Mouse (Mus musculus) lung, embryonic 15.5 days (tissue): Measurements from ENCODE around the gene Fabp3. TPM values are rescaled to one million over a fixed set of nuclear protein-coding genes. Genes with fewer than 3 reads are reported as not detected.

Experiments used
- ATAC-seq: fragments of 200-750 bp; cut with Nextera tagmentation; 2 replicates; pipeline ENCODE4 v1.8.0; 2017; ENCODE audit warnings: moderate number of reproducible peaks, borderline replicate concordance; ENCODE audit not compliant: low FRiP score, low TSS enrichment; ENCODE audit errors: extremely low read depth
- H3K27ac ChIP-seq: fragments of 300-500 bp; sonication (generic); 2 replicates; pipeline ENCODE4 v1.5.1; 2015; ENCODE audit warnings: moderate library complexity, mild to moderate bottlenecking, inconsistent platforms
- H3K27me3 ChIP-seq: fragments of 300-500 bp; sonication (generic); 2 replicates; pipeline ENCODE4 v1.6.1; 2015; ENCODE audit warnings: inconsistent platforms
- H3K36me3 ChIP-seq: fragments of 300-500 bp; sonication (generic); 2 replicates; pipeline ENCODE4 v1.6.1; 2015; ENCODE audit warnings: inconsistent platforms
- H3K4me1 ChIP-seq: fragments of 300-500 bp; sonication (generic); 2 replicates; pipeline ENCODE4 v1.6.1; 2015; ENCODE audit warnings: inconsistent platforms
- H3K4me2 ChIP-seq: fragments of 300-500 bp; sonication (generic); 2 replicates; pipeline ENCODE4 v1.6.1; 2015; ENCODE audit warnings: inconsistent platforms, mild to moderate bottlenecking, moderate library complexity
- H3K4me3 ChIP-seq: fragments of 300-500 bp; sonication (generic); 2 replicates; pipeline ENCODE4 v1.5.1; 2015; ENCODE audit warnings: mild to moderate bottlenecking, inconsistent platforms
- H3K9ac ChIP-seq: fragments of 300-500 bp; sonication (generic); 2 replicates; pipeline ENCODE4 v1.6.1; 2015; ENCODE audit warnings: inconsistent platforms
- H3K9me3 ChIP-seq: fragments of 300-500 bp; sonication (generic); 2 replicates; pipeline ENCODE4 v1.6.1; 2016; ENCODE audit warnings: inconsistent platforms
- WGBS: fragments of 180-500 bp; shearing (Covaris S2); methylation state at CpG from one replicate; pipeline ENCODE4 v1.1.7; 2015; 5-methylcytosine and 5-hydroxymethylcytosine counted together
- polyA plus RNA-seq: library from polyadenylated mRNA; unstranded; fragments of >200 nt; fragmentation: Nextera tagmentation; extraction: Ambion mirVana; gene quantifications from 2 replicates; pipeline ENCODE4 v1.2.1, GENCODE M21; 2015

Gene Fabp3
- polyA plus RNA-seq, 1 experiment from 2014 or later = 51.4 TPM

- ATAC-seq = no peak
- WGBS = 24% methylated on average over 4 of the region's 4 CpGs
Observed at GRCm38 (mm10) chr4:130341691-130342090, 33.3 kb downstream of the Fabp3 start.

GRCm38 (mm10) chr4:130349666-130350065 lies 41.3 kb downstream of the Fabp3 start:
- no peak for ATAC-seq
- WGBS = 94% methylated on average over 6 of the region's 6 CpGs
- no peak overlapping the region for H3K27ac ChIP-seq
- no peak overlapping the region for H3K4me3 ChIP-seq
- no peaks in the 10 kb centered on the region for H3K9me3 ChIP-seq
- no peaks in the 10 kb centered on the region for H3K4me1 ChIP-seq
- no peak overlapping the region for H3K9ac ChIP-seq
- H3K4me2 ChIP-seq = no peak overlapping the region
- H3K36me3 ChIP-seq = peaks cover 49% of the 10 kb centered on the region
- H3K27me3 ChIP-seq = no peaks in the 10 kb centered on the region

More at GRCm38 (mm10) chr4:130341691-130342090, 33.3 kb downstream of the Fabp3 start:
- Histone ChIP-seq H3K4me2 (no peak overlapping the region), H3K4me3 (no peak overlapping the region), H3K4me1 (no peaks in the 10 kb centered on the region), H3K27ac (no peak overlapping the region), H3K9me3 (no peaks in the 10 kb centered on the region), H3K9ac (no peak overlapping the region), H3K36me3 (peaks cover 33% of the 10 kb centered on the region; the same call in 1 of the 2 replicates), H3K27me3 (no peaks in the 10 kb centered on the region)

- H3K27ac ChIP-seq = no peak overlapping the region
- WGBS = 83% methylated on average over 16 of the region's 16 CpGs
- H3K4me2 ChIP-seq = no peak overlapping the region
- H3K9me3 ChIP-seq = no peaks in the 10 kb centered on the region
- H3K4me1 ChIP-seq = no peaks in the 10 kb centered on the region
- no peaks in the 10 kb centered on the region for H3K27me3 ChIP-seq
- H3K9ac ChIP-seq = no peak overlapping the region
- H3K36me3 ChIP-seq = peaks cover 49% of the 10 kb centered on the region
- no peak for ATAC-seq
- H3K4me3 ChIP-seq = no peak overlapping the region
Observed at GRCm38 (mm10) chr4:130350690-130351422, 42.5 kb downstream of the Fabp3 start.

- Histone ChIP-seq H3K4me3 (no peak overlapping the region), H3K9me3 (no peaks in the 10 kb centered on the region), H3K36me3 (peaks cover 49% of the 10 kb centered on the region), H3K4me1 (no peaks in the 10 kb centered on the region), H3K27ac (no peak overlapping the region), H3K27me3 (no peaks in the 10 kb centered on the region), H3K9ac (no peak overlapping the region), H3K4me2 (no peak overlapping the region)
- WGBS = 81% methylated on average over 7 of the region's 7 CpGs
- no peak for ATAC-seq
Observed at GRCm38 (mm10) chr4:130352588-130352987, 44.2 kb downstream of the Fabp3 start.

GRCm38 (mm10) chr4:130357946-130358345 lies 49.6 kb downstream of the Fabp3 start:
- no peaks in the 10 kb centered on the region for H3K9me3 ChIP-seq
- H3K27me3 ChIP-seq = no peaks in the 10 kb centered on the region
- H3K4me1 ChIP-seq = peaks cover 23% of the 10 kb centered on the region
- no peak overlapping the region for H3K27ac ChIP-seq
- no peak overlapping the region for H3K4me3 ChIP-seq
- no peak for ATAC-seq
- H3K9ac ChIP-seq = no peak overlapping the region
- peaks cover 16% of the 10 kb centered on the region for H3K36me3 ChIP-seq
- H3K4me2 ChIP-seq = no peak overlapping the region

- Histone ChIP-seq H3K27ac (peak within 1 kb of the TSS; percentile 62), H3K9me3 (no peaks in the 10 kb centered on the region), H3K4me2 (peak within 1 kb of the TSS; percentile 82), H3K4me1 (peaks cover 23% of the 10 kb centered on the region), H3K4me3 (peak within 1 kb of the TSS; percentile 83), H3K27me3 (no peaks in the 10 kb centered on the region), H3K9ac (peak within 1 kb of the TSS; percentile 95), H3K36me3 (peaks cover 21% of the 10 kb centered on the region)
- WGBS = under 1% methylated on average over 49 of the region's 49 CpGs
- ATAC-seq = peak; percentile 99
Observed at GRCm38 (mm10) chr4:130359486-130360237, 51.3 kb downstream of the Fabp3 start, which contains the start of the genes Zcchc17 and Snrnp40. Gene Zcchc17 (minus strand): TSS chr4:130359943. Gene Snrnp40 (plus strand): TSS chr4:130360132.

GRCm38 (mm10) chr4:130360238-130360590 lies 51.8 kb downstream of the Fabp3 start:
- Histone ChIP-seq H3K27ac (peak overlapping the region; percentile 62), H3K27me3 (no peaks in the 10 kb centered on the region), H3K36me3 (peaks cover 26% of the 10 kb centered on the region), H3K4me2 (peak overlapping the region; percentile 72), H3K9me3 (no peaks in the 10 kb centered on the region), H3K4me1 (peaks cover 23% of the 10 kb centered on the region), H3K9ac (peak overlapping the region; percentile 95), H3K4me3 (peak overlapping the region; percentile 83)
- 1% methylated on average over 19 of the region's 19 CpGs for WGBS
- no peak for ATAC-seq

Other genes with a start within 250 kb of the Fabp3 start
- 75.0 and 76.5 TPM in 2 replicates for gene Pef1, start 206.0 kb upstream of the Fabp3 start, polyA plus RNA-seq
- gene Hcrtr1, start 169.2 kb upstream of the Fabp3 start, polyA plus RNA-seq = 0.28 and 0.50 TPM in 2 replicates
- 52.4 and 57.5 TPM in 2 replicates for gene Tinagl1, start 133.5 kb upstream of the Fabp3 start, polyA plus RNA-seq
- gene Gm853, start 86.2 kb upstream of the Fabp3 start, polyA plus RNA-seq = not detected in 2 replicates
- gene Serinc2, start 29.4 kb upstream of the Fabp3 start, polyA plus RNA-seq = 19.0 and 20.0 TPM in 2 replicates
- gene Gm10570, start 79 bp downstream of the Fabp3 start, polyA plus RNA-seq = 0.47 TPM in 1 of 2 replicates, not detected in the other
- 64.4 and 71.3 TPM in 2 replicates for gene Zcchc17, start 51.3 kb downstream of the Fabp3 start, polyA plus RNA-seq
- 172 and 183 TPM in 2 replicates for gene Snrnp40, start 51.5 kb downstream of the Fabp3 start, polyA plus RNA-seq